Mouse (Mus musculus): Measurements from ENCODE around the gene Gucy2g. TPM values are rescaled to one million over a fixed set of nuclear protein-coding genes. Genes with fewer than 3 reads are reported as not detected.

The Gucy2g gene
- polyA plus RNA-seq, 1 experiment from 2014 or later: 0.08 TPM

DNA sequence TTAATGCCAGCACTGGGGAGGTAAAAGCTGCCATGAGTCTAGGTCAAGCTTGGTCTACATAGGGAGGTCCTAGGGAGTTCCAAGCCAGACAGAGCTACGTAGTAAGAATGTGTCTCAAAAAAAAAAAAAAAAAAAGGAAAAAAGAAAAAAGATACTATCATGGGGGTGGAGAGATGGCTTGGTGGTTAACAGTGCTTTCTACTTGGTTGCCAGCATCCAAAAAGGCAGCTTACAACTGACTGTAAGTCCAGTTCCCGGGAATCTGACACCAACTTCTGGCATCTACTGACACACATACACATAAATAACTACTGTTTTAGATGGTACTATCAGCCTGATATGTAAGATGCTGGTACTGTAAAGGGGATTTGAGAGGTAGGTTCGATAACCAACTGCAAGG lies 32.0 kb downstream of the Gucy2g start:
- no peak overlapping the region for H3K9ac ChIP-seq (ENCODE audit: low read length)
- no peaks in the 10 kb centered on the region for H3K4me1 ChIP-seq (replicated peaks; ENCODE audit: control insufficient read depth, insufficient read depth)
- H3K36me3 ChIP-seq (ENCODE audit: control insufficient read depth, insufficient read depth, low read length): no peaks in the 10 kb centered on the region
- WGBS: 76% methylated on average over 3 of the region's 3 CpGs
- ATAC-seq (ENCODE audit: low FRiP score, low TSS enrichment): no peak
- no peak overlapping the region for H3K4me2 ChIP-seq (replicated peaks; ENCODE audit: low read depth)
- no peak overlapping the region for H3K4me3 ChIP-seq (ENCODE audit: low read depth, low read length)
- no peak for DNase-seq (ENCODE audit: low spot score)
- no peaks in the 10 kb centered on the region for H3K27me3 ChIP-seq (ENCODE audit: control insufficient read depth, insufficient read depth, low read length)
- H3K27ac ChIP-seq (replicated peaks): no peak overlapping the region
- TF ChIP-seq CTCF (IDR thresholded peaks at IDR 0.05; ENCODE audit: low read depth): no peak
- TF ChIP-seq EP300 (optimal IDR thresholded peaks at IDR 0.05): no peak
- no peaks in the 10 kb centered on the region for H3K9me3 ChIP-seq (ENCODE audit: control insufficient read depth, low read length)

DNA sequence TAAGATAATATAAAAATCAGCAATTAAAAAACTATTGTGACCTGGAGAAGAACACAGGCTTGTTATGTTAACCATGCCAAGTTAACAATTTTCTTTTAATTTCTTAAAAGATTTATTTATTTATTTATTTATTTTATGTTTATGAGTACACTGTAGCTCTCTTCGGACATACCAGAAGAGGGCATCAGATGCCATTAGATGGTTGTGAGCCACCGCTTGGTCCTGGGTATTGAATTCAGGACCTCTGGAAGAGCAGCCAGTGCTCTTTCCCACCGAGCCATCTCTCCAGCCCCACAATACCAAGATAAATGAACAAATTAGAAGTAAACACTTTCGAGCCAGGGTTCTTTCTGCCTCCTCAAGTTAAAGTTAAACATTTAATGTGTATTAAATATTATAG lies 32.4 kb downstream of the Gucy2g start:
- no peak overlapping the region for H3K4me2 ChIP-seq (replicated peaks; ENCODE audit: low read depth)
- no peak overlapping the region for H3K9ac ChIP-seq (ENCODE audit: low read length)
- WGBS: 61% methylated on average over 4 of the region's 4 CpGs
- no peaks in the 10 kb centered on the region for H3K27me3 ChIP-seq (ENCODE audit: control insufficient read depth, insufficient read depth, low read length)
- H3K4me1 ChIP-seq (replicated peaks; ENCODE audit: control insufficient read depth, insufficient read depth): no peaks in the 10 kb centered on the region
- H3K27ac ChIP-seq (replicated peaks): no peak overlapping the region
- DNase-seq (ENCODE audit: low spot score): no peak
- no peaks in the 10 kb centered on the region for H3K36me3 ChIP-seq (ENCODE audit: control insufficient read depth, insufficient read depth, low read length)
- H3K9me3 ChIP-seq (ENCODE audit: control insufficient read depth, low read length): no peaks in the 10 kb centered on the region
- H3K4me3 ChIP-seq (ENCODE audit: low read depth, low read length): no peak overlapping the region
- TF ChIP-seq EP300 (optimal IDR thresholded peaks at IDR 0.05) (no peak), CTCF (IDR thresholded peaks at IDR 0.05; ENCODE audit: low read depth) (peak; percentile 34)
- ATAC-seq (ENCODE audit: low FRiP score, low TSS enrichment): no peak

DNA sequence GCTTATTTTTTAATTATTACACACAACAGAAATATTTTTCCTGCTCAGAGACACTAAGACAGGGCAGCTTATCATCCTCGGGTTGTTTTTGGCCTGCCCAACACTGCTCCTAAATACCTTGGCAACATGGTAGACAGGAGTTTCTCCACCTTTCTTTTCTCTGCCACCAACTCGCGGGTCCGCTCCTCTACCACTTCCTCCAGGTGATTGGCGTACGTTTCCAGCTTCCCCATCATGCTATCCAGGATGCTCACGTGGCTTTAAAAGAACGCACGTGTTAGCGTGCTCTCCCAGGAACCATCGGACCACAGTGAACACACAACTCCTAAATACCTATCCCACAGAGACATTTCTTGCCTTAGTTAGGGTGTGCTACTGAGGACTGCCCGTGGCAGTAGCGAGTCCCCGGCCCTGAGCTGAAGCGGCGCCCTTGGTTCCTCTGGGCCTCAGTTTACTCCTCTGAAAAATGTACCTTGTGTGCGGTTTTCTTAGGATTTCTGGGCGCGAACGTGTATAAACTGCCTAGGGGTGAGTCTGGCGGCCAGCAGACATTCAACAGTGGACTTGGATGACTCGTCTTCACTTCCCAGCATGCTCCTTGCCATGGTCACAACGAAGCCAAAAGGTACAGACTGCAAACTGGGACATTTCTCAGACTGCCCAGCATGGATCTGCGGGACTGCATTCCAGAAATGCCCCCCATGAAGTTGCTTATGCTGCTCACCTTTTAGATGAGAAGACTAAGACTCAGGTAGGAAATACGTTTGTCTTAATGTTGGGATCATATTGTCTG lies 33.1 kb downstream of the Gucy2g start:
- Histone ChIP-seq H3K9ac (ENCODE audit: low read length) (no peak overlapping the region), H3K4me1 (replicated peaks; ENCODE audit: control insufficient read depth, insufficient read depth) (no peaks in the 10 kb centered on the region), H3K27me3 (ENCODE audit: control insufficient read depth, insufficient read depth, low read length) (no peaks in the 10 kb centered on the region), H3K4me3 (ENCODE audit: low read depth, low read length) (no peak overlapping the region), H3K36me3 (ENCODE audit: control insufficient read depth, insufficient read depth, low read length) (no peaks in the 10 kb centered on the region), H3K9me3 (ENCODE audit: control insufficient read depth, low read length) (no peaks in the 10 kb centered on the region), H3K4me2 (replicated peaks; ENCODE audit: low read depth) (no peak overlapping the region), H3K27ac (replicated peaks) (no peak overlapping the region)
- TF ChIP-seq EP300 (optimal IDR thresholded peaks at IDR 0.05): no peak
- no peak for TF ChIP-seq CTCF (IDR thresholded peaks at IDR 0.05; ENCODE audit: low read depth)
- ATAC-seq (ENCODE audit: low FRiP score, low TSS enrichment): no peak
- DNase-seq (ENCODE audit: low spot score): no peak
- 56% methylated on average over 25 of the region's 25 CpGs for WGBS

DNA sequence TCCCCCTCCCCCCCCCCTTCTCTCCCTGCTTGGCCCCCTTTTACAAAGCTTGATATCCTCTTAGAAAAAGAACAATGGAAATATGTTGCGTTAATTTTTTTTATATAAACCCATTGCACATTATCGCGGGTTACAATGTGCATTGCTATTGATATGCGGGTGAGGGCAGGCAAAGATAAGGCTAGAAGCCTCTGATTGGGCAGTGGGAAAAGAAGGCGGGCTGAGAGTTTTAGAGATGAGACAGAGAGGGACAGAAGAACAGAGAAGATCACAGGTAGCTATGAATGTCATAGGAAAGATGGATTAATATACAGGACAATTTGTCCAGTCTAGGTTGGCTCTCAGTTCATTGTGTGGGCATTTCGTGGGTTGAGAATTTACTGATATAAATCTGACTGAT lies 33.8 kb downstream of the Gucy2g start:
- ATAC-seq (ENCODE audit: low FRiP score, low TSS enrichment): no peak
- DNase-seq (ENCODE audit: low spot score): no peak
- 57% methylated on average over 6 of the region's 6 CpGs for WGBS
- Histone ChIP-seq H3K36me3 (ENCODE audit: control insufficient read depth, insufficient read depth, low read length) (no peaks in the 10 kb centered on the region), H3K9ac (ENCODE audit: low read length) (no peak overlapping the region), H3K4me3 (ENCODE audit: low read depth, low read length) (no peak overlapping the region), H3K27ac (replicated peaks) (no peak overlapping the region), H3K27me3 (ENCODE audit: control insufficient read depth, insufficient read depth, low read length) (no peaks in the 10 kb centered on the region), H3K4me2 (replicated peaks; ENCODE audit: low read depth) (no peak overlapping the region), H3K9me3 (ENCODE audit: control insufficient read depth, low read length) (no peaks in the 10 kb centered on the region), H3K4me1 (replicated peaks; ENCODE audit: control insufficient read depth, insufficient read depth) (no peaks in the 10 kb centered on the region)
- TF ChIP-seq EP300 (optimal IDR thresholded peaks at IDR 0.05) (no peak), CTCF (IDR thresholded peaks at IDR 0.05; ENCODE audit: low read depth) (no peak)

DNA sequence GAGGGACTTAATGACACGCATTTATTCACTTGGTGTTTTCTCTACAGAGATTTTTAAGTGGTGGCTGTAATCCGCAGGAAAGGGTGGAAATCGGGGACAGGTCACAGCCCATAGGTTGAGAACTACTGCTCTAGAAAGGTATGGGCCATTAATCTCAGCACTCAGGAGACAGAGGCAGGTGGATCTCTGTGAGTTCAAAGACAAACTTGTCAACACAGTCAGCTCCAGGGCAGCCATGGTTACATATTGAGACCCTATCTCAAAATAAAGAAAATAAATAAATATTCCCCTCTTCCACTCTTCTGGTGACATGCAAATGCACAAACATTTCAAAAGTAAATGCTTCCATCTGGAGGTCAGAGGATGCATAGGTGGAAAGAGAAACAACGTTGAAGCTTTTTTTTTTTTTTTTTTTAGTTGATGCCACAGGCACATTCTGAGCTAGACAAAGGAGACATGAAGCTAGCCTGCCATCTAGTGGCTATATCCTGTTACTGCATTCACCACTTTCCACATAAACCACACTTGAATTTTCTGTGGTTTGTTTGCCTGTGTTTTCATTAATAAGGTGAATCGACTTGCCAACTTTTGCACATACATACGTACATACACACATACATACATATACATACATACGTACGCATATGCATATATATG lies 34.4 kb downstream of the Gucy2g start:
- no peak overlapping the region for H3K27ac ChIP-seq (replicated peaks)
- no peaks in the 10 kb centered on the region for H3K36me3 ChIP-seq (ENCODE audit: control insufficient read depth, insufficient read depth, low read length)
- H3K27me3 ChIP-seq (ENCODE audit: control insufficient read depth, insufficient read depth, low read length): no peaks in the 10 kb centered on the region
- WGBS: 33% methylated on average over 8 of the region's 8 CpGs
- H3K9ac ChIP-seq (ENCODE audit: low read length): no peak overlapping the region
- H3K9me3 ChIP-seq (ENCODE audit: control insufficient read depth, low read length): no peaks in the 10 kb centered on the region
- no peaks in the 10 kb centered on the region for H3K4me1 ChIP-seq (replicated peaks; ENCODE audit: control insufficient read depth, insufficient read depth)
- no peak overlapping the region for H3K4me3 ChIP-seq (ENCODE audit: low read depth, low read length)
- ATAC-seq (ENCODE audit: low FRiP score, low TSS enrichment) (no peak; the same call in 1 of the 2 replicates), DNase-seq (ENCODE audit: low spot score) (peak; percentile 32)
- TF ChIP-seq EP300 (optimal IDR thresholded peaks at IDR 0.05): no peak
- peak; percentile 89 for TF ChIP-seq CTCF (IDR thresholded peaks at IDR 0.05; ENCODE audit: low read depth)
- H3K4me2 ChIP-seq (replicated peaks; ENCODE audit: low read depth): no peak overlapping the region

DNA sequence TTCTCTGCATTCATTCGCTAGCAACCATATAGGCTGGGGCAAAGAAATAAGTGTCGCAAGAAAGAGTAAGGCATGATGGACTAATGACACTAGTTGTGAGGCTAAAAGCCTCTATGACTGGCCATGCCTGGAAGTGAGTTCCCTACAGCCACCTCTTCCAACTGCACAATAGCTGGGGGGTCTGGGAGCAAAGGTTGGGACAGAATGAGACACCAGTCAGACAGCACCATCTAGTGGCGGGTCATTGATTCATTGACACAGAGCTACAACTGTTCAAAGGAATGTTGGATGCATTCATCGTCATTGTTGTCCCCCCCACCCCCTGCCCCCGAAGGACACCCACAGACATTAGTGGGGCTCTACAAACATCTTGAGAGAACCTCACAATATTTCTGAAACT lies 42.7 kb downstream of the Gucy2g start:
- TF ChIP-seq CTCF (IDR thresholded peaks at IDR 0.05; ENCODE audit: low read depth) (peak; percentile 90), EP300 (optimal IDR thresholded peaks at IDR 0.05) (no peak)
- Histone ChIP-seq H3K4me1 (replicated peaks; ENCODE audit: control insufficient read depth, insufficient read depth) (no peaks in the 10 kb centered on the region), H3K27me3 (ENCODE audit: control insufficient read depth, insufficient read depth, low read length) (no peaks in the 10 kb centered on the region), H3K27ac (replicated peaks) (no peak overlapping the region), H3K36me3 (ENCODE audit: control insufficient read depth, insufficient read depth, low read length) (no peaks in the 10 kb centered on the region), H3K9me3 (ENCODE audit: control insufficient read depth, low read length) (no peaks in the 10 kb centered on the region), H3K9ac (ENCODE audit: low read length) (no peak overlapping the region), H3K4me3 (ENCODE audit: low read depth, low read length) (no peak overlapping the region), H3K4me2 (replicated peaks; ENCODE audit: low read depth) (0 out of 2 replicates have a peak overlapping the region, but pooled peaks have one; percentile 17)
- DNase-seq (ENCODE audit: low spot score) (peak; percentile 62), ATAC-seq (ENCODE audit: low FRiP score, low TSS enrichment) (0 out of 2 replicates have a peak, but pooled peaks have one; percentile 41)
- WGBS: 32% methylated on average over 5 of the region's 5 CpGs

All from stomach, postnatal 0 days (tissue).